Mouse (Mus musculus): ENCODE measurements around the gene Limch1. TPM values are rescaled to one million over a fixed set of nuclear protein-coding genes. Genes with fewer than 3 reads are reported as not detected.

Limch1 gene
- total RNA-seq, 2 experiments from 2014 or later = 111 to 115 TPM

GRCm38 (mm10) chr5:66871521-66872050, 126.0 kb downstream of the Limch1 start:
- no peak for DNase-seq (ENCODE audit: low spot score in 2 of 2)

GRCm38 (mm10) chr5:66872053-66872452, 126.4 kb downstream of the Limch1 start:
- DNase-seq (ENCODE audit: low spot score in 2 of 2) = no peak

- no peak for DNase-seq (ENCODE audit: low spot score in 2 of 2)
These were observed 127.1 kb downstream of the Limch1 start for GRCm38 (mm10) chr5:66872681-66873080.

GRCm38 (mm10) chr5:66876018-66876805, 130.6 kb downstream of the Limch1 start:
- DNase-seq (ENCODE audit: low spot score in 2 of 2) = no peak

GRCm38 (mm10) chr5:66877066-66877465, 131.4 kb downstream of the Limch1 start:
- DNase-seq (ENCODE audit: low spot score in 2 of 2) = no peak

GRCm38 (mm10) chr5:66881901-66882341, 136.3 kb downstream of the Limch1 start:
- DNase-seq (ENCODE audit: low spot score in 2 of 2) = no peak

- no peak for DNase-seq (ENCODE audit: low spot score in 2 of 2)
These were observed 137.1 kb downstream of the Limch1 start for GRCm38 (mm10) chr5:66882718-66883117.

- no peak for DNase-seq (ENCODE audit: low spot score in 2 of 2)
These were observed 138.9 kb downstream of the Limch1 start for GRCm38 (mm10) chr5:66884505-66884904.

GRCm38 (mm10) chr5:66886410-66887120, 140.9 kb downstream of the Limch1 start:
- no peak for DNase-seq (ENCODE audit: low spot score in 2 of 2)

GRCm38 (mm10) chr5:66888061-66888460, 142.4 kb downstream of the Limch1 start:
- DNase-seq (ENCODE audit: low spot score in 2 of 2) = no peak

GRCm38 (mm10) chr5:66889337-66889736, 143.7 kb downstream of the Limch1 start:
- DNase-seq (ENCODE audit: low spot score in 2 of 2) = peak; percentile 53 to 77

- no peak for DNase-seq (ENCODE audit: low spot score in 2 of 2)
These were observed 150.0 kb downstream of the Limch1 start for GRCm38 (mm10) chr5:66895440-66896120.

GRCm38 (mm10) chr5:66897584-66897983, 152.0 kb downstream of the Limch1 start:
- no peak for DNase-seq (ENCODE audit: low spot score in 2 of 2)

- no peak for DNase-seq (ENCODE audit: low spot score in 2 of 2)
These were observed 152.6 kb downstream of the Limch1 start for GRCm38 (mm10) chr5:66898252-66898651.

- no peak for DNase-seq (ENCODE audit: low spot score in 2 of 2)
These were observed 153.3 kb downstream of the Limch1 start for GRCm38 (mm10) chr5:66898811-66899430.

GRCm38 (mm10) chr5:66901116-66901515, 155.5 kb downstream of the Limch1 start:
- no peak for DNase-seq (ENCODE audit: low spot score in 2 of 2)

GRCm38 (mm10) chr5:66904835-66905234, 159.2 kb downstream of the Limch1 start:
- DNase-seq (ENCODE audit: low spot score in 2 of 2) = no peak

- DNase-seq (ENCODE audit: low spot score in 2 of 2) = no peak
These were observed 163.3 kb downstream of the Limch1 start for GRCm38 (mm10) chr5:66908883-66909282.

GRCm38 (mm10) chr5:66909962-66910361, 164.3 kb downstream of the Limch1 start:
- DNase-seq (ENCODE audit: low spot score in 2 of 2) = no peak

GRCm38 (mm10) chr5:66910610-66911009, 165.0 kb downstream of the Limch1 start:
- no peak for DNase-seq (ENCODE audit: low spot score in 2 of 2)

GRCm38 (mm10) chr5:66911068-66911467, 165.4 kb downstream of the Limch1 start:
- no peak for DNase-seq (ENCODE audit: low spot score in 2 of 2)

Measured in layer of hippocampus, postnatal 14 days (tissue).